Mouse (Mus musculus): ENCODE data around the gene Lap3. TPM values are rescaled to one million over a fixed set of nuclear protein-coding genes. Genes with fewer than 3 reads are reported as not detected.

The Lap3 gene
- polyA plus RNA-seq, 1 experiment from 2014 or later: 73.7 TPM

DNA sequence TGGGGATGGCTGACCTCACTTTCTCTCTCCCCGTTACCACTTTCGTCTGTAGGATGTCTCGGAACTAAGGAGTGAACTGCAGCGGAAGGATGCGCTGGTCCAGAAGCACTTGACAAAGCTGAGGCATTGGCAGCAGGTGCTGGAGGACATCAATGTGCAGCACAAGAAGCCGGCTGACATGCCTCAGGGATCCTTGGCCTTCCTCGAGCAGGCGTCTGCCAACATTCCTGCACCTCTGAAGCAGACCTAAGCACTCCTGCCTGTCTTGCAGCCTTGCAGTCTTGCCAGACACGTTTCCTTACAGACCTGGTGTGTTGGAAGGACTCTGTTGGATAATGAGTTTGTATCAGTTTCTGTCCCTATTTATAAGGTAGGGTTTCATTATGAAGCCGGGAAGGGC is 31.9 kb downstream of the Lap3 start:
- peaks cover 46% of the 10 kb centered on the region for H3K36me3 ChIP-seq
- no peak for ATAC-seq (ENCODE audit: insufficient number of reproducible peaks, low FRiP score)
- no peaks in the 10 kb centered on the region for H3K9me3 ChIP-seq (replicated peaks)
- H3K4me2 ChIP-seq: no peak overlapping the region
- no peaks in the 10 kb centered on the region for H3K27me3 ChIP-seq (replicated peaks)
- 91% methylated on average over 10 of the region's 10 CpGs for WGBS
- H3K27ac ChIP-seq (ENCODE audit: poor library complexity, severe bottlenecking): no peak overlapping the region
- peaks cover 14% of the 10 kb centered on the region for H3K4me1 ChIP-seq (replicated peaks)
- H3K9ac ChIP-seq: no peak overlapping the region
- H3K4me3 ChIP-seq: no peak overlapping the region

GRCm38 (mm10) chr5:45526338-45526737 is 33.2 kb downstream of the Lap3 start:
- Histone ChIP-seq H3K9ac (no peak overlapping the region), H3K36me3 (peaks cover 55% of the 10 kb centered on the region), H3K4me1 (replicated peaks) (peaks cover 8% of the 10 kb centered on the region), H3K4me2 (no peak overlapping the region), H3K27ac (ENCODE audit: poor library complexity, severe bottlenecking) (no peak overlapping the region), H3K9me3 (replicated peaks) (no peaks in the 10 kb centered on the region), H3K4me3 (no peak overlapping the region), H3K27me3 (replicated peaks) (no peaks in the 10 kb centered on the region)
- 96% methylated on average over 4 of the region's 4 CpGs for WGBS
- no peak for ATAC-seq (ENCODE audit: insufficient number of reproducible peaks, low FRiP score)

DNA sequence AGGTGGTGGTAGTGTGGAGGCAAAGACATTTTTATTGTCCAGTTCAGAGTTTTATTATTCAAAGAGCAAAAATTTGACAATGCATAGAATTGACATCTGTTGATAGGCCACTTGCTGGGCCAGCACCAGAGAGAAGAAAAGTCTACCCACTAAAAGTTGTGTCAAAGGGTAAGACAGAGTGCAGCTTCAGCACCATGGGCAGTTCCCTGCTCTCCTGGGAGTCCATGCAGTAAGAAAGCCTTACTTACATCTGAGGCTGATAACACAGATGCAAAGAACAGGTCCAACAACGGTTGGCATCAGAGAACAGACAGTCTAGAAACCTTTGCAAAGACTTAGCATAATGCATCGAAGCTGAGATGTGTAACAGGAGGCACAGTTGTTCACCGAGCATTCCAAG is 36.5 kb downstream of the Lap3 start:
- no peak for ATAC-seq (ENCODE audit: insufficient number of reproducible peaks, low FRiP score)
- H3K9ac ChIP-seq: no peak overlapping the region
- no peak overlapping the region for H3K4me3 ChIP-seq
- H3K4me1 ChIP-seq (replicated peaks): no peaks in the 10 kb centered on the region
- H3K36me3 ChIP-seq: peaks cover 50% of the 10 kb centered on the region
- 80% methylated on average over 3 of the region's 3 CpGs for WGBS
- H3K9me3 ChIP-seq (replicated peaks): no peaks in the 10 kb centered on the region
- H3K4me2 ChIP-seq: no peak overlapping the region
- no peaks in the 10 kb centered on the region for H3K27me3 ChIP-seq (replicated peaks)
- no peak overlapping the region for H3K27ac ChIP-seq (ENCODE audit: poor library complexity, severe bottlenecking)

- H3K4me1 ChIP-seq (replicated peaks): no peaks in the 10 kb centered on the region
- ATAC-seq (ENCODE audit: insufficient number of reproducible peaks, low FRiP score): 0 out of 2 replicates have a peak, but pooled peaks have one; percentile 33
- H3K9me3 ChIP-seq (replicated peaks): no peaks in the 10 kb centered on the region
- 7% methylated on average over 17 of the region's 17 CpGs for WGBS
- peak overlapping the region; percentile 28 for H3K4me2 ChIP-seq
- no peak overlapping the region for H3K4me3 ChIP-seq
- no peak overlapping the region for H3K27ac ChIP-seq (ENCODE audit: poor library complexity, severe bottlenecking)
- H3K36me3 ChIP-seq: peaks cover 13% of the 10 kb centered on the region
- no peak overlapping the region for H3K9ac ChIP-seq
- H3K27me3 ChIP-seq (replicated peaks): 0 out of 2 replicates have a peak, but pooled peaks cover 4% of the 10 kb centered on the region
Observed at GRCm38 (mm10) chr5:45534319-45535098, 41.3 kb downstream of the Lap3 start.

- WGBS: 64% methylated on average over 4 of the region's 4 CpGs
- Histone ChIP-seq H3K4me2 (no peak overlapping the region), H3K9ac (no peak overlapping the region), H3K36me3 (peaks cover 13% of the 10 kb centered on the region), H3K4me1 (replicated peaks) (no peaks in the 10 kb centered on the region), H3K27me3 (replicated peaks) (0 out of 2 replicates have a peak, but pooled peaks cover 4% of the 10 kb centered on the region), H3K9me3 (replicated peaks) (no peaks in the 10 kb centered on the region), H3K27ac (ENCODE audit: poor library complexity, severe bottlenecking) (no peak overlapping the region), H3K4me3 (no peak overlapping the region)
- no peak for ATAC-seq (ENCODE audit: insufficient number of reproducible peaks, low FRiP score)
Observed at GRCm38 (mm10) chr5:45535177-45535576, 42.0 kb downstream of the Lap3 start.

DNA sequence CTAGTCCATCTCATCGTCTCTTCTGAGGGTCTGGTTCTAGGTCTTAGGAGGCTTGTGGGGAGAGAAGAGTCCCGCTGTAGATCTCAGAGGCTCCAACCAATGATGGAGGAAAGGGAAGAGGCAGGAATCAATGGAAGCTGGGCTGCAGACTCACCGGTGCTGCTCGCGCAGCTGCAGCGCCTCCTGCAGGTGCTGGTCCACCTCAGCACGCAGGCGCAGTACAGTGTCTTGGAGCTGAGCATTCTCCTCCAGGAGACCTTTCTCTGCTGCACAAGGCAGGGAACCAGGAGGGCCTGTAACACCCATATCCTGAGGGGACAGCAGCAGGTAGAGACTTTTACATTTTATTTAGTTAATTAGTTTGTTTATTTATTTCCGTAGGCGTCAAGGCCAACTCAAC is 46.3 kb downstream of the Lap3 start:
- Histone ChIP-seq H3K36me3 (no peaks in the 10 kb centered on the region), H3K4me2 (no peak overlapping the region), H3K4me3 (no peak overlapping the region), H3K9ac (no peak overlapping the region), H3K27ac (ENCODE audit: poor library complexity, severe bottlenecking) (no peak overlapping the region), H3K27me3 (replicated peaks) (0 out of 2 replicates have a peak, but pooled peaks cover 4% of the 10 kb centered on the region), H3K4me1 (replicated peaks) (no peaks in the 10 kb centered on the region), H3K9me3 (replicated peaks) (no peaks in the 10 kb centered on the region)
- ATAC-seq (ENCODE audit: insufficient number of reproducible peaks, low FRiP score): no peak
- WGBS: 50% methylated on average over 10 of the region's 10 CpGs

DNA sequence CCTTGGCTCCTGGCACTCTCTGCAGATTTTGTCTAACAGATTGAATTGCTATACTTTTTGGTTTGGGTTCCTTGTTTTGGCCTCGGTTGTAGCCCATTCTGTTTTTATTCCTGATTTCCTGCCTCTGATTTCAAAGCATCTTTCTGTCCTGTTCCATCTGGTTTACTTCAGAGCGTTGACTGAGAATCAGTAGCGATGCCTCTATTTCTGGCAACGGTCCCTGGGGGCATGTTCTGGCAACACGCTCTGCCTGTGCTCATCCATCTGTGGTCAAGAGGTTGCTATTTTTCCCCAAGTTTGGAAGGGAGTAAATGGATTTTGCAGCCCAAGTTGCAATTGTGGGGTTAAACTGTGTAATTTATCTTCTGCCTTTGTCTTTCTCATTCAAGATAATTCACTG is 50.2 kb downstream of the Lap3 start:
- Histone ChIP-seq H3K9me3 (replicated peaks) (no peaks in the 10 kb centered on the region), H3K9ac (no peak overlapping the region), H3K4me3 (no peak overlapping the region), H3K4me1 (replicated peaks) (no peaks in the 10 kb centered on the region), H3K4me2 (no peak overlapping the region), H3K27ac (ENCODE audit: poor library complexity, severe bottlenecking) (no peak overlapping the region), H3K27me3 (replicated peaks) (0 out of 2 replicates have a peak, but pooled peaks cover 2% of the 10 kb centered on the region), H3K36me3 (no peaks in the 10 kb centered on the region)
- no peak for ATAC-seq (ENCODE audit: insufficient number of reproducible peaks, low FRiP score)
- WGBS: 39% methylated on average over 5 of the region's 5 CpGs

DNA sequence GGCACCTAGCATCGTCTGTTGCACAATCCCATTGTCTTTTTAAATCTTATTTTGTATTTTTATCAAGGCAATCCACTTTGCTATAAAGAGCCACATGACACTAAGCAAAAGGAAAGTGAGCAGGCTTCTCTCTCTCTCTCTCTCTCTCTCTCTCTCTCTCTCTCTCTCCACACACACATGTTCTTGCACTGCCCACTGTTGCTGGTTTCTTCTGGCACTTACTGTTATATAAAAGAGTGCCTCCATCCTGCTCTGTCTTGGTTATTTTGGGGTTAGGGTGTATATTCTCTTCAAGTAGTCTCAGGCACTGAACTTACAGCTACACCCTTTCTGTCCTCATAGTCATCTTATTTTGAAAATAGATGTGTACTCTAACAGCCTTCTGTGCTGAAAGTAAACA is 56.4 kb downstream of the Lap3 start:
- Histone ChIP-seq H3K27ac (ENCODE audit: poor library complexity, severe bottlenecking) (no peak overlapping the region), H3K9ac (no peak overlapping the region), H3K27me3 (replicated peaks) (no peaks in the 10 kb centered on the region), H3K4me3 (no peak overlapping the region), H3K4me2 (no peak overlapping the region), H3K9me3 (replicated peaks) (no peaks in the 10 kb centered on the region), H3K36me3 (no peaks in the 10 kb centered on the region), H3K4me1 (replicated peaks) (no peaks in the 10 kb centered on the region)
- 82% methylated on average over 1 of the region's 1 CpGs for WGBS
- no peak for ATAC-seq (ENCODE audit: insufficient number of reproducible peaks, low FRiP score)

Other genes starting within 250 kb of the Lap3 start
- gene Qdpr, start 43.1 kb upstream of the Lap3 start, polyA plus RNA-seq (2016; fragmentation: Nextera tagmentation; extraction: Ambion mirVana): 83.9 and 89.1 TPM in 2 replicates
- gene Clrn2, start 39.6 kb upstream of the Lap3 start, polyA plus RNA-seq (2016; fragmentation: Nextera tagmentation; extraction: Ambion mirVana): not detected in 2 replicates
- 183 TPM in 2 replicates for gene Med28, start 26.9 kb downstream of the Lap3 start, polyA plus RNA-seq (2016; fragmentation: Nextera tagmentation; extraction: Ambion mirVana)
- gene Fam184b, start 146.2 kb downstream of the Lap3 start, polyA plus RNA-seq (2016; fragmentation: Nextera tagmentation; extraction: Ambion mirVana): 0.23 and 0.28 TPM in 2 replicates
- gene Ncapg, start 176.5 kb downstream of the Lap3 start, polyA plus RNA-seq (2016; fragmentation: Nextera tagmentation; extraction: Ambion mirVana): 37.9 and 39.6 TPM in 2 replicates

Data from heart, embryonic 12.5 days (tissue).